Mouse (Mus musculus) ovary, adult 2 months (tissue): ENCODE measurements around the gene Rasgrp3. TPM values are rescaled to one million over a fixed set of nuclear protein-coding genes. Genes with fewer than 3 reads are reported as not detected.

Experiments used
- polyA plus RNA-seq: library from polyadenylated mRNA; depleted of rRNA; stranded (reverse); fragments of >200 nt; gene quantifications from 2 replicates; pipeline ENCODE4 v1.2.3, GENCODE M21; 2012; rRNA removed

Rasgrp3 gene
- polyA plus RNA-seq: 2.0 and 2.2 TPM in 2 replicates

DNA sequence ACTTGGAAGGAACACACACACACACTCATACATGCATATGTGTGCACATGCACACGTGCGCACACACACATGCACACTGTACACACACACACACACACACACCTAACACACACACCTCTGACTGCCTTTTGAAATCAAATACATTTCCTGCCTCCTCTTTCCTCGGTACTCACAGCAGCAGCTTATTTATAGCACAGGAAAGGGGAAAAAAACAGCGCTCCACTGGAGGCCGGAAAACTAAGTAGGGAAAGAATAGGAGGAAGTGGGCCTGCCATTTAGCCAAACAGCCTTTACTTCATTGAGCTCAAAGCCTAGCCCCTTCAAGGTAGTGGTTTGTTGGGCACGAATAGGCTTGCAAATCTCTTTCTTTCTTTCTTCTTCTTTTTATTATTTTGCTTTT lies at the start of gene Rasgrp3:
TSS of gene Rasgrp3 (plus strand) at position 298 of the 400 bp plus-strand sequence.

DNA sequence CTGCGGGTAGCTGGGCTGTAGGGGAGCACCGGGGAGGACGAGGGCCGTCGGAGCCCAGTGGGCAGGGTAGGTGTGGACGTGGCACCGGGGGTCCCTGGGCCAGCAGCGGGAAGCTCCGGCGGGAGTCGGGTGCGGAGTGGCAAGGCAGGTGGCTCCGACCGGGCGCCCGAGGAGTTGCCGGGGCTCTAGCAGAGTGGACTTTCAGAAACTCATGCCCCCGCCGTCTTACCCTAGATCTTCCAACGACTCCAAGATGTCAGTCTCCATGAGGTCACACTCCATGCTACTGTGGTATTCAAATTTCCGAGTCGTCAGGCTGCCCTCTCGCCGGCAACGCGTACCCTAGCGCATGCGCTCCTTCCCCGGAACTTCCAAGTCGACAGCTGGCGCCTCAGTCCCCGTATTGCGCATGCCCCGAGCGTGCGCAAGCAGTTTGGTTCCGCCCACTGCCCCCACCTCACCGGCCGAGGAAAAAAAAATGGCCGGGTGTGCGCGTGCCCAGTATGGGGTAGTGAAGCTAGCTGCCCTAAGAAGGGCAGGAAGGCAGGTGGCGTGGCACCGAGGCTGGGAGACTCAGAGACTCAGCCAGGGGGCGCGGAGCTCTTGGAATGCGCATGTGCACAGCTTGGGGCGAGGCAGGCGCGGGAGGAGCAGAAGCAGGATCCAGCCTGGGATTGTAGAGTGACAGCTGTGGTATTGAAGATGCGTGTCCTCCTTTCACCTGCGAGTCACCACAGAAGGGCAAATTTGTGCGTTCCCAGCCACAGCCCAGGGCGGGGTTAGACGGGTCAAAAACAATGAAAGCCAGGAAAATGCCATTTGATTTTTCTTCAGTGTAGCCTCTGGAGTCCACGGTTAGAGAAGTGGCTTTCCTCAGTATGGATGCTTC lies 116.1 kb downstream of the Rasgrp3 start, which contains the start of gene Fam98a:
TSS of gene Fam98a (minus strand) at position 435 of the 889 bp plus-strand sequence.

Other genes starting within 250 kb of the Rasgrp3 start
- gene Fam98a, start 116.0 kb downstream of the Rasgrp3 start, polyA plus RNA-seq: 11.6 and 13.0 TPM in 2 replicates